Comparison of ENCODE assay signal across 8 mouse cellular contexts in genomic region chr8:105638510-105638909, GRCm38 (mm10). TPM values are rescaled to one million over a fixed set of nuclear protein-coding genes. Genes with fewer than 3 reads are reported as not detected.
DNase-seq lines count a peak whose midpoint lies in the region; ATAC-seq and TF ChIP-seq lines count a peak whose summit lies in the region.

No protein-coding gene starts in this region.

- H3K36me3 ChIP-seq in kidney, embryonic 16.5 days (ENCODE audit: insufficient read depth, low read length): peaks cover 2% of the 10 kb centered on the region; the same call in 1 of the 2 replicates
- H3K36me3 ChIP-seq in kidney, adult 2 months (ENCODE audit: control insufficient read depth, insufficient read depth, low read length): no peaks in the 10 kb centered on the region
- no peaks in the 10 kb centered on the region; the same call in 1 of the 2 replicates for H3K36me3 ChIP-seq in embryonic facial prominence, embryonic 12.5 days
- no peaks in the 10 kb centered on the region; the same call in 1 of the 2 replicates for H3K36me3 ChIP-seq in intestine, embryonic 16.5 days (ENCODE audit: control insufficient read depth, insufficient read depth, low read length)
- peaks cover 5% of the 10 kb centered on the region for H3K36me3 ChIP-seq in neural tube, embryonic 13.5 days

- no peak overlapping the region for H3K27ac ChIP-seq in kidney, embryonic 16.5 days (ENCODE audit: low read length)
- no peak overlapping the region for H3K27ac ChIP-seq in kidney, adult 2 months (ENCODE audit: insufficient read depth, low read depth, low read length)
- H3K27ac ChIP-seq in embryonic facial prominence, embryonic 12.5 days: no peak overlapping the region
- H3K27ac ChIP-seq in intestine, embryonic 16.5 days (ENCODE audit: low read length): peak overlapping the region; percentile 28; the same call in 1 of the 2 replicates
- H3K27ac ChIP-seq in neural tube, embryonic 13.5 days (replicated peaks): no peak overlapping the region

- no peaks in the 10 kb centered on the region for H3K9me3 ChIP-seq in kidney, embryonic 16.5 days (ENCODE audit: low read length)
- no peaks in the 10 kb centered on the region for H3K9me3 ChIP-seq in embryonic facial prominence, embryonic 12.5 days
- no peaks in the 10 kb centered on the region for H3K9me3 ChIP-seq in intestine, embryonic 16.5 days (ENCODE audit: control insufficient read depth, low read length)
- H3K9me3 ChIP-seq in neural tube, embryonic 13.5 days: no peaks in the 10 kb centered on the region

- peak overlapping the region; percentile 96; the same call in 1 of the 2 replicates for H3K4me3 ChIP-seq in kidney, embryonic 16.5 days (ENCODE audit: low read length)
- H3K4me3 ChIP-seq in kidney, adult 2 months (ENCODE audit: insufficient read depth, low read depth, low read length): no peak overlapping the region
- peak overlapping the region; percentile 68 for H3K4me3 ChIP-seq in embryonic facial prominence, embryonic 12.5 days
- peak overlapping the region; percentile 12; the same call in 1 of the 2 replicates for H3K4me3 ChIP-seq in intestine, embryonic 16.5 days (ENCODE audit: low read length)
- H3K4me3 ChIP-seq in neural tube, embryonic 13.5 days: peak overlapping the region; percentile 92

- no peaks in the 10 kb centered on the region for H3K27me3 ChIP-seq in kidney, embryonic 16.5 days (ENCODE audit: insufficient read depth, low read length)
- no peaks in the 10 kb centered on the region for H3K27me3 ChIP-seq in kidney, adult 2 months (replicated peaks; ENCODE audit: control insufficient read depth, insufficient read depth, low read length)
- no peaks in the 10 kb centered on the region for H3K27me3 ChIP-seq in embryonic facial prominence, embryonic 12.5 days
- H3K27me3 ChIP-seq in intestine, embryonic 16.5 days (replicated peaks; ENCODE audit: control insufficient read depth, insufficient read depth, low read length): no peaks in the 10 kb centered on the region
- H3K27me3 ChIP-seq in neural tube, embryonic 13.5 days: no peaks in the 10 kb centered on the region

- 82% methylated on average over 4 of the region's 4 CpGs for WGBS in kidney, embryonic 16.5 days
- 78% methylated on average over 4 of the region's 4 CpGs for WGBS in kidney, adult 2 months
- WGBS in embryonic facial prominence, embryonic 12.5 days: 83% methylated on average over 4 of the region's 4 CpGs
- 80% methylated on average over 4 of the region's 4 CpGs for WGBS in intestine, embryonic 16.5 days
- WGBS in neural tube, embryonic 13.5 days: 94% methylated on average over 4 of the region's 4 CpGs

- no peak for DNase-seq in kidney, adult 2 months
- no peak for DNase-seq in spleen, postnatal 4 days (ENCODE audit: low spot score in 2 of 2)
- DNase-seq in ovary, adult 18-20 months (ENCODE audit: low spot score): no peak
- DNase-seq in natural killer cell, adult 2 months (ENCODE audit: low spot score in 2 of 2): no peak

- no peak for TF ChIP-seq CTCF in kidney, adult 2 months (conservative IDR thresholded peaks at IDR 0.05; ENCODE audit: insufficient read depth, insufficient read length, low read depth, low read length)

- peak overlapping the region; percentile 81 for H3K4me2 ChIP-seq in kidney, embryonic 16.5 days (replicated peaks; ENCODE audit: low read depth, low read length)
- peak overlapping the region; percentile 88 for H3K4me2 ChIP-seq in embryonic facial prominence, embryonic 12.5 days (replicated peaks)
- peak overlapping the region; percentile 40 for H3K4me2 ChIP-seq in intestine, embryonic 16.5 days (ENCODE audit: low read depth, low read length)
- H3K4me2 ChIP-seq in neural tube, embryonic 13.5 days: peak overlapping the region; percentile 94

- TF ChIP-seq POLR2A in kidney, adult 2 months (IDR thresholded peaks at IDR 0.05; ENCODE audit: low read depth, low read length): no peak

- peaks cover 27% of the 10 kb centered on the region for H3K4me1 ChIP-seq in kidney, embryonic 16.5 days (ENCODE audit: insufficient read depth, low read length)
- H3K4me1 ChIP-seq in kidney, adult 2 months (ENCODE audit: control insufficient read depth, insufficient read depth, low read length): peaks cover 7% of the 10 kb centered on the region; the same call in 1 of the 2 replicates
- H3K4me1 ChIP-seq in embryonic facial prominence, embryonic 12.5 days: peaks cover 23% of the 10 kb centered on the region
- peaks cover 14% of the 10 kb centered on the region for H3K4me1 ChIP-seq in intestine, embryonic 16.5 days (ENCODE audit: control insufficient read depth, insufficient read depth, low read length)
- peaks cover 48% of the 10 kb centered on the region for H3K4me1 ChIP-seq in neural tube, embryonic 13.5 days (replicated peaks)

- H3K9ac ChIP-seq in kidney, embryonic 16.5 days (replicated peaks; ENCODE audit: low read length): peak overlapping the region; percentile 52
- H3K9ac ChIP-seq in embryonic facial prominence, embryonic 12.5 days: peak overlapping the region; percentile 30; the same call in 1 of the 2 replicates
- peak overlapping the region; percentile 29; the same call in 1 of the 2 replicates for H3K9ac ChIP-seq in intestine, embryonic 16.5 days (ENCODE audit: low read depth, low read length)
- peak overlapping the region; percentile 97; the same call in 1 of the 2 replicates for H3K9ac ChIP-seq in neural tube, embryonic 13.5 days

- no peak for ATAC-seq in kidney, embryonic 16.5 days (ENCODE audit: low FRiP score, low TSS enrichment)
- ATAC-seq in embryonic facial prominence, embryonic 12.5 days (ENCODE audit: insufficient number of reproducible peaks, insufficient read depth, low FRiP score, low TSS enrichment): no peak
- no peak for ATAC-seq in intestine, embryonic 16.5 days
- no peak for ATAC-seq in neural tube, embryonic 13.5 days (ENCODE audit: low read depth)

RNA-seq across cellular contexts. Expression of gene Agrp, which starts 1.3 kb away (rescaled TPM):
- polyA plus RNA-seq in kidney, embryonic 16.5 days (2015; fragmentation: Nextera tagmentation; extraction: Ambion mirVana): 0.84 and 1.2 TPM in 2 replicates
- polyA plus RNA-seq in kidney, adult 2 months (2012; rRNA removed): 0.13 and 0.31 TPM in 2 replicates
- polyA plus RNA-seq in embryonic facial prominence, embryonic 12.5 days (2016; fragmentation: Nextera tagmentation; extraction: Ambion mirVana): 1.5 and 1.7 TPM in 2 replicates
- 0.66 and 0.92 TPM in 2 replicates for polyA plus RNA-seq in intestine, embryonic 16.5 days (2015; fragmentation: Nextera tagmentation; extraction: Ambion mirVana)
- 2.0 TPM in 2 replicates for polyA plus RNA-seq in neural tube, embryonic 13.5 days (2015; fragmentation: Nextera tagmentation; extraction: Ambion mirVana)

RNA-seq across cellular contexts. Expression of gene Ctcf, which starts 2.1 kb away (rescaled TPM):
- polyA plus RNA-seq in kidney, embryonic 16.5 days (2015; fragmentation: Nextera tagmentation; extraction: Ambion mirVana): 117 and 134 TPM in 2 replicates
- polyA plus RNA-seq in kidney, adult 2 months (2012; rRNA removed): 13.3 and 16.7 TPM in 2 replicates
- 138 and 152 TPM in 2 replicates for polyA plus RNA-seq in embryonic facial prominence, embryonic 12.5 days (2016; fragmentation: Nextera tagmentation; extraction: Ambion mirVana)
- 73.7 and 86.4 TPM in 2 replicates for polyA plus RNA-seq in intestine, embryonic 16.5 days (2015; fragmentation: Nextera tagmentation; extraction: Ambion mirVana)
- 105 and 118 TPM in 2 replicates for polyA plus RNA-seq in neural tube, embryonic 13.5 days (2015; fragmentation: Nextera tagmentation; extraction: Ambion mirVana)

RNA-seq across cellular contexts. Expression of gene Ripor1, which starts 33.5 kb away (rescaled TPM):
- 44.5 and 46.3 TPM in 2 replicates for polyA plus RNA-seq in kidney, embryonic 16.5 days (2015; fragmentation: Nextera tagmentation; extraction: Ambion mirVana)
- polyA plus RNA-seq in kidney, adult 2 months (2012; rRNA removed): 50.6 and 54.8 TPM in 2 replicates
- 14.6 and 15.3 TPM in 2 replicates for polyA plus RNA-seq in embryonic facial prominence, embryonic 12.5 days (2016; fragmentation: Nextera tagmentation; extraction: Ambion mirVana)
- 17.1 and 17.8 TPM in 2 replicates for polyA plus RNA-seq in intestine, embryonic 16.5 days (2015; fragmentation: Nextera tagmentation; extraction: Ambion mirVana)
- 30.5 and 35.9 TPM in 2 replicates for polyA plus RNA-seq in neural tube, embryonic 13.5 days (2015; fragmentation: Nextera tagmentation; extraction: Ambion mirVana)

RNA-seq across cellular contexts. Expression of gene Carmil2, which starts 47.6 kb away (rescaled TPM):
- 0.49 and 0.52 TPM in 2 replicates for polyA plus RNA-seq in kidney, embryonic 16.5 days (2015; fragmentation: Nextera tagmentation; extraction: Ambion mirVana)
- 0.88 and 2.7 TPM in 2 replicates for polyA plus RNA-seq in kidney, adult 2 months (2012; rRNA removed)
- polyA plus RNA-seq in embryonic facial prominence, embryonic 12.5 days (2016; fragmentation: Nextera tagmentation; extraction: Ambion mirVana): 2.8 and 3.2 TPM in 2 replicates
- 0.64 and 0.79 TPM in 2 replicates for polyA plus RNA-seq in intestine, embryonic 16.5 days (2015; fragmentation: Nextera tagmentation; extraction: Ambion mirVana)
- 16.6 and 20.2 TPM in 2 replicates for polyA plus RNA-seq in neural tube, embryonic 13.5 days (2015; fragmentation: Nextera tagmentation; extraction: Ambion mirVana)

Comparison
In these comparisons a context has a peak if more than half of its experiments do, and no peak if none do; other contexts are left out.
1. H3K4me2 ChIP-seq: peak in every context shown above with its lines; median percentile 94 in neural tube, embryonic 13.5 days; 88 in embryonic facial prominence, embryonic 12.5 days; 81 in kidney, embryonic 16.5 days; 40 in intestine, embryonic 16.5 days.
2. H3K9ac ChIP-seq: peak in every context shown above with its lines; median percentile 97 in neural tube, embryonic 13.5 days; 52 in kidney, embryonic 16.5 days; 30 in embryonic facial prominence, embryonic 12.5 days; 29 in intestine, embryonic 16.5 days.